Mouse (Mus musculus): ENCODE data around the gene Eqtn.

Eqtn gene

GRCm38 (mm10) chr4:94928743-94929142 lies at the start of gene Eqtn:
Gene Eqtn (minus strand): TSS chr4:94928843.
- DNase-seq (ENCODE audit: low spot score in 2 of 2), result no peak

GRCm38 (mm10) chr4:94973321-94973720 lies 44.7 kb upstream of the Eqtn start:
- no peak for DNase-seq (ENCODE audit: low spot score in 2 of 2)

GRCm38 (mm10) chr4:94952773-94953172 lies 24.1 kb upstream of the Eqtn start:
- no peak for DNase-seq (ENCODE audit: low spot score in 2 of 2)

GRCm38 (mm10) chr4:94941221-94941855 lies 12.7 kb upstream of the Eqtn start:
- no peak for DNase-seq (ENCODE audit: low spot score in 2 of 2)

GRCm38 (mm10) chr4:94901780-94902179 lies 26.9 kb downstream of the Eqtn start:
- DNase-seq (ENCODE audit: low spot score in 2 of 2), result no peak

DNA sequence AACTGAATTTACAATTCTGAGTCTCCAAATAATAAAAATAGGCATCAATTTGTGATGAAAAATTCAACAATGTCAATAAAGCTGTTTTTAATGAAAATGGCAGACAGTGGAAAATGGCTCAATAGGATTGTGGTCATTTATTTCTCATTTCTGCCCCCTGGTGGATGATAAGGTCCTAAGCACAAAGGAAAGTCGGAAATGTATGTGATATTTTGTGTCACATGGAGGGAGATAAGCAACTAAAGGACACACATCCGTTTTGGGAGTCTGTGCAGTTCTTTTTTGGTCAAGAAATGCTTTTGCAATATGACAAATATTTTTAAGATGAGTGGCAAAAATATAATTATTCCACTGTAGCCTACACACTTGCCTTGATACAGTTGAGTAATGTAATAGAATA lies 27.9 kb downstream of the Eqtn start:
- DNase-seq (ENCODE audit: low spot score in 2 of 2), result no peak

All from frontal cortex, postnatal 14 days (tissue).